In the genomic region with DNA sequence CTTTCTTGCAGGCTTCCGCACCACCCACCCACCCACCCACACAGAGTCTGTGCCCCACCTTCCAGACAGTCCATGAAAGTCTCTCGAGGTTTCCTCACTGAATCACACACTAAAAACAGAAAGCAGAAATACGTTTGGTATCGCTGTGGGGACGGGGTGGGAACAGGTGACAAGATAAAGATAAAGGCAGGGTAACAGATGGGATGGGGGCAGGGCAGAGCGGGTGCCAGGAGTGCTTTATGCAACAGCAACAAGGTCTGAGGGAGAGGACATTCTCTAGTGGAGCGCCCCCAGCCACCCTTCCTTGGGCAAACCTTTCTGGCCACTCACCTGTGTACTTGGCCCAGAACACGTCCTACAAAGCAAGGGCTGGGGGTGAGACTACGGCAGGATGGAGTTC, we compare ENCODE assay signal across 13 mouse cellular contexts. TPM values are rescaled to one million over a fixed set of nuclear protein-coding genes. Genes with fewer than 3 reads are reported as not detected.
DNase-seq lines count a peak whose midpoint lies in the region; ATAC-seq and TF ChIP-seq lines count a peak whose summit lies in the region.
"Had no signal": no experiment of that assay in that cellular context is flagged by ENCODE, and none has a peak within 500 bp of the region (broad histone marks: within the 10 kb centered on the region; RNA-seq: fewer than 3 reads in every experiment).

No protein-coding gene starts in this region.

- no peak for TF ChIP-seq CTCF in G1E (IDR thresholded peaks at IDR 0.05; ENCODE audit: low read depth, low read length)

- no peak for TF ChIP-seq POLR2A in myocyte (IDR thresholded peaks at IDR 0.05; ENCODE audit: insufficient read length, low read depth)

- H3K36me3 ChIP-seq in G1E (replicated peaks) (no peaks in the 10 kb centered on the region), myocyte (ENCODE audit: control insufficient read depth, insufficient read depth) (no peaks in the 10 kb centered on the region)
- H3K36me3 ChIP-seq: limb, embryonic 12.5 days had no signal

- intact Hi-C loops in heart, postnatal 10 days (cut with DNase I) = no loop called here

- H3K4me1 ChIP-seq in G1E (ENCODE audit: insufficient read depth, low read depth, low read length) = peaks cover 61% of the 10 kb centered on the region
- H3K4me1 ChIP-seq: limb, embryonic 12.5 days had no signal

- no peak overlapping the region for H3ac ChIP-seq in myocyte (ENCODE audit: control insufficient read depth, insufficient read length)

- DNase-seq in G1E (ENCODE audit: low spot score) = peak; percentile 76
- DNase-seq in cerebellum, adult 11-12 months = peak; percentile 54
- DNase-seq in layer of hippocampus, adult 9-10 months (ENCODE audit: low spot score) = no peak
- DNase-seq in heart, postnatal 10 days = no peak
- no peak for DNase-seq in ovary, postnatal 10 days (ENCODE audit: low spot score)
- no peak for DNase-seq in kidney, postnatal 10 days
- DNase-seq: gastrocnemius, postnatal 25 days; heart, postnatal 4 days had no signal

- H3K27me3 ChIP-seq in G1E (ENCODE audit: insufficient read depth, low read length) = peaks cover 9% of the 10 kb centered on the region
- H3K27me3 ChIP-seq in myocyte (ENCODE audit: control insufficient read depth, insufficient read depth, insufficient read length) = no peaks in the 10 kb centered on the region
- H3K27me3 ChIP-seq: limb, embryonic 12.5 days had no signal

- peak overlapping the region; percentile 27 for H3K4me2 ChIP-seq in myocyte (ENCODE audit: low read depth)
- H3K4me2 ChIP-seq: limb, embryonic 12.5 days had no signal

- peak; percentile 73 for ATAC-seq in G1E (ENCODE audit: extremely low read depth, insufficient number of reproducible peaks, low FRiP score, poor library complexity, severe bottlenecking)
- peak; percentile 55; the same call in 1 of the 2 replicates for ATAC-seq in erythroid progenitor cell, adult 5-6 weeks (replicated peaks; ENCODE audit: low FRiP score, poor library complexity, severe bottlenecking)

- no peaks in the 10 kb centered on the region for H3K79me2 ChIP-seq in myocyte (ENCODE audit: control insufficient read depth, insufficient read depth)

- peak overlapping the region; percentile 60; the same call in 1 of the 2 replicates for H3K4me3 ChIP-seq in G1E (ENCODE audit: low read depth, low read length)
- H3K4me3 ChIP-seq in myocyte = no peak overlapping the region
- H3K4me3 ChIP-seq: limb, embryonic 12.5 days had no signal

- H3K9me3 ChIP-seq in G1E (replicated peaks) = no peaks in the 10 kb centered on the region
- H3K9me3 ChIP-seq: limb, embryonic 12.5 days had no signal

TF ChIP-seq in myocyte, 11 proteins besides CTCF, POLR2A, EP300 and RAD21:
- peak; percentile 68 to 95 (median 94) for TF ChIP-seq MYOD1 (IDR thresholded peaks at IDR 0.05; ENCODE audit: control insufficient read depth in 1 of 3, insufficient read length in 2 of 3, low read depth in 2 of 3)
- TF ChIP-seq POLR2AphosphoS2 (IDR thresholded peaks at IDR 0.05; ENCODE audit: insufficient read length, low read depth) = no peak
- no peak for TF ChIP-seq SRF (IDR thresholded peaks at IDR 0.05; ENCODE audit: control insufficient read depth, insufficient read length, low read depth)
- TF ChIP-seq TCF3 (IDR thresholded peaks at IDR 0.05; ENCODE audit: insufficient read length, low read depth) = peak; percentile 90
- peak; percentile 85 to 94 (median 90) for TF ChIP-seq MYOG (IDR thresholded peaks at IDR 0.05; ENCODE audit: control insufficient read depth in 1 of 3, insufficient read depth in 1 of 3, insufficient read length in 2 of 3, low read depth in 2 of 3)
- TF ChIP-seq TCF12 (IDR thresholded peaks at IDR 0.05; ENCODE audit: insufficient read depth, poor library complexity, severe bottlenecking) = peak; percentile 96

RNA-seq across cellular contexts. Expression of gene F2, which starts 1.4 kb away (rescaled TPM):
- total RNA-seq in G1E (2014; fragmentation: Nextera tagmentation) = not detected in 2 replicates
- 0.06 and 0.11 TPM in 2 replicates for total RNA-seq in G1E (2017)
- 0.09 TPM in 2 replicates for polyA plus RNA-seq in G1E (2012)
- not detected in 2 replicates for total RNA-seq in erythroid progenitor cell, adult 5-6 weeks (2015; ENCODE audit: low replicate concordance)
- 0.26 TPM in 1 of 2 replicates, not detected in the other for total RNA-seq in erythroid progenitor cell, adult 5-6 weeks (2017; ENCODE audit: low replicate concordance)
- 6.2 TPM for polyA plus RNA-seq in myocyte (2012; fragmentation: generic; extraction: Trizol)
- under 1 TPM in 1 of 2 experiments, not detected in 1; 0.12 TPM for total RNA-seq in heart, postnatal 10 days (2021)
- polyA plus RNA-seq: forebrain, embryonic 11.5 days; kidney, embryonic 14.5 days had no signal

RNA-seq across cellular contexts. Expression of gene Zfp408, which starts 14.8 kb away (rescaled TPM):
- 9.5 and 9.9 TPM in 2 replicates for total RNA-seq in G1E (2014; fragmentation: Nextera tagmentation)
- total RNA-seq in G1E (2017) = 12.5 and 13.3 TPM in 2 replicates
- polyA plus RNA-seq in G1E (2012) = 15.2 and 16.9 TPM in 2 replicates
- 5.0 and 10.1 TPM in 2 replicates for total RNA-seq in erythroid progenitor cell, adult 5-6 weeks (2015; ENCODE audit: low replicate concordance)
- 1.1 and 3.6 TPM in 2 replicates for total RNA-seq in erythroid progenitor cell, adult 5-6 weeks (2017; ENCODE audit: low replicate concordance)
- polyA plus RNA-seq in myocyte (2012; fragmentation: generic; extraction: Trizol) = 11.8 TPM
- 10 to 100 TPM; 10.6 to 12.6 TPM for total RNA-seq in heart, postnatal 10 days (2021)

RNA-seq across cellular contexts. Expression of gene Arhgap1, which starts 14.8 kb away (rescaled TPM):
- 53.1 and 61.5 TPM in 2 replicates for total RNA-seq in G1E (2014; fragmentation: Nextera tagmentation)
- 58.1 and 65.1 TPM in 2 replicates for total RNA-seq in G1E (2017)
- 27.8 and 37.8 TPM in 2 replicates for polyA plus RNA-seq in G1E (2012)
- total RNA-seq in erythroid progenitor cell, adult 5-6 weeks (2015; ENCODE audit: low replicate concordance) = 20.2 and 52.0 TPM in 2 replicates
- total RNA-seq in erythroid progenitor cell, adult 5-6 weeks (2017; ENCODE audit: low replicate concordance) = 8.3 and 24.5 TPM in 2 replicates
- 52.7 TPM for polyA plus RNA-seq in myocyte (2012; fragmentation: generic; extraction: Trizol)
- 10 to 100 TPM; 50.3 to 51.9 TPM for total RNA-seq in heart, postnatal 10 days (2021)

Comparison
In these comparisons a context has a peak if more than half of its experiments do, and no peak if none do; other contexts are left out.
1. DNase-seq: peak in G1E (single experiment) and cerebellum, adult 11-12 months (single experiment); none in layer of hippocampus, adult 9-10 months (single experiment), heart, postnatal 10 days (0 of 2), ovary, postnatal 10 days (single experiment) and kidney, postnatal 10 days (single experiment).